Mouse (Mus musculus) left cerebral cortex, adult 18-20 months (tissue): Measurements from ENCODE around the gene Klhl29. TPM values are rescaled to one million over a fixed set of nuclear protein-coding genes. Genes with fewer than 3 reads are reported as not detected.
A peak's percentile ranks its signal among the peaks of the same experiment; 100 is the strongest.

Source experiments
- DNase-seq, 2 experiments: peaks; one replicate each; pipeline ENCODE4 v3.0.0; 2021 to 2022; ENCODE audit warnings: low spot score in 2 of 2, mixed read lengths in 1 of 2
- total RNA-seq, 2 experiments: library from RNA; stranded (reverse); gene quantifications; 2 replicates each; pipeline ENCODE4 v1.2.3; 2021

Klhl29 gene
- total RNA-seq, 2 experiments from 2014 or later: 34.2 to 39.1 TPM

DNA sequence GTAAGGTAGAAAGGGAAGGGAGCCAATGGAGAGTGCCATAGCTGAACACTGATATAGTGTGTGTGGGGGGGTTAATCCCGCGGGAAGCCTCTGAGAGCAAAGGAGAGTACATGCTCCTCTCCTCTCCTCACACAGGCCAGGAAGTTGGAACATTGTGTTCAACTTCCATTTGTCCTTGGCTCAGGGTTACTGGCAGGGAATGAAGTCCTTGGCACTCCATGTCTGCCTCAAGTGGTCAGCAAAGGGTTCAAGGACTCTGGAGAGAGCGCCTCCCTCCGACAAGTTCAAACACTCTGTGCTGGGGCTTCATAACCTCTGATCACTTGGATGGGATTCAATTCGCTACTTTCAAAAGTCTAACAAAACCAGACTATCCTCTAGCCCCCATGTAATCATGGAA, 71.6 kb downstream of the Klhl29 start:
- DNase-seq: no peak

DNA sequence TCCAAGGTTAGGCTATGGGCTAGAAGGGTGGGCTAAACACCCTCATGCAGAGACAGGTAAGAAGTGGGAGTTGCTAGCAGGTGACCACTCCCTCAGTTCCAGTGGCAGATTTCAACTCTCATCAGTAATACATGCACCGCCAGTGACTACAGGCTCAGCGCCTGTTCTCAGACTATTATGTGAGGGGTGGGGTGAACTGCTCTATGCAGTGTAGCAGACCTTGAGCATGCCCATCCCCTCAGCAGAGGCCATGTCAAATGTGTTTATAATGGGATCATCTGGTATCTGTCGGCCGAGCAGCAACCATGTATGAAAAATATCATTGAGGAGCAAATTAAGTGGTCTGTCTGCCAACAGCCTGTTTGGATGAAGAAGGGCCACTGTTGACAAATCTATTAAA, 72.4 kb downstream of the Klhl29 start:
- no peak for DNase-seq

DNA sequence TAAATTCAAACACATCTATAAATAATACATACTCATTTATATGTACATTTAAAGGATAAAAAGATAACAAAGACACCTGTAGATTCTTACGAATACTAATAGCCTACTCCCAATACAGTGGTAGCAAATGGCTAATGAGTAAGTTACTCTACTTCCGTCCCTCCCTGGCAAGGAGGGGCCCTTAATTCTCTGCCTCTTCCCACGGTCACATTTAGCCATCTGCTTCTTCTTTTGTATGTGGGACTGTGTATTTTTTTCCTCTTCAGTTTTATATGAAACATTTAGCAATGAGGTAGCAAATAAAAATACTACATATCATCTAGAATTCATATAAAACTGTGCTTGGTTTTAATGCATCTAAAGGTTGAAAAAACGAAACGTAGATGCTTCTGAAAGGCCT, 73.6 kb downstream of the Klhl29 start:
- DNase-seq: peak in 1 of 2 experiments; percentile 21

DNA sequence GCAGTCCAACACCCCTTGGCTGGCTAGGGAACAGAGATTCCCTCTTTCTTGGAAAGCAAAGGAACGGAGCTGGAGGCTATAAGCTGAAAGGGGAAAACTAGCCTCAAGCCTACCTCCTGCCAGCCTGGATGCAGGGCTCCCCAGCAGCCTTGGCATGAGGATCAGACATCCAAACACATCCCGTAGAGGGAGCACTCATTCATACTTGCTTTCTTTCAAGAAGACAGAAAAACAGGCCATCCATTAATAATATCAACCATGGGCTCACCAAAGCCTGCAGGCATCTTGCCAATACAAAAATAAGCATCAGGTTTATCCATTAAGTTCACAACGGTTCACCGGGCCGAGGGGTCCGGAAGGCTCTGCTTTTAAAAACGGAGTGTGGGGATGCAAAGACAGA, 79.1 kb downstream of the Klhl29 start:
- no peak for DNase-seq

DNA sequence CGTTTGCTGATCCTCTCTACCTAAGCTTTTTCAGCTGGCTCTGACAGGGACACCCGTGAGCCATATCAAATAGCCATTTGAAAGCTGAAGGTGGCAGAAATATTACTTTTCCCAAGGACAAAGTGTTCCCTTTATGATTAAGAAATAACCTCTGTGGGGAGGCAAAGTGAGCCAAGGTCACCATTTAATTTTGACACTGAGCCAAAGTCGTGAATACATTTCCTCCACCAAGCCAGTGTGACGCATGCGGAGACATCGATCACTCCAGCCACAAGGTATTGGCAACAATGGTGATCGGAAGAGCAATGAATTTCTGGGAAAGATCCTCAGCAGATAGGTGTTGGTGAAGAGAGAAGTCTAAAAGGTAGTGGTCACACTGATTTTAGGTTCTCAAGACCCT, 83.2 kb downstream of the Klhl29 start:
- no peak for DNase-seq

DNA sequence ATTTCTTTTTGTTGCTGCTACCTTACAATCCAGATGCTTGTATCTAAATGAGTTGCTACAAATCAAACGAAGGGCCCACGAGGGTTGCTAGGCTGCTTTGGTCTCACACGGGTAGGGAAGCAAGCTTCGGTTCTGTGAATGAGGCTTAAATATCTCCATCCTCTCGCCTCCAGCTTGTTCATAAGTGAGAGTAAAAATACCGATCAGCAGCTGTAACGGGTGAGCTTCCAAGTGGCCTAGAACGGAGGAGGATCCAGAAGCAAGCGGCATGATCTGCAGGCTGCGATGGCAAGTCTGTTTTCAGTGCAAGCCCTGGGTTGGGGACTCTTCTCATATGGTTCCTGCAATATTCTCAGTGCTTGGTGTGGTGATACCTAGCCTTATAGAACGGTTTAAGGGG, 89.9 kb downstream of the Klhl29 start:
- DNase-seq: peak in 1 of 2 experiments; percentile 53

DNA sequence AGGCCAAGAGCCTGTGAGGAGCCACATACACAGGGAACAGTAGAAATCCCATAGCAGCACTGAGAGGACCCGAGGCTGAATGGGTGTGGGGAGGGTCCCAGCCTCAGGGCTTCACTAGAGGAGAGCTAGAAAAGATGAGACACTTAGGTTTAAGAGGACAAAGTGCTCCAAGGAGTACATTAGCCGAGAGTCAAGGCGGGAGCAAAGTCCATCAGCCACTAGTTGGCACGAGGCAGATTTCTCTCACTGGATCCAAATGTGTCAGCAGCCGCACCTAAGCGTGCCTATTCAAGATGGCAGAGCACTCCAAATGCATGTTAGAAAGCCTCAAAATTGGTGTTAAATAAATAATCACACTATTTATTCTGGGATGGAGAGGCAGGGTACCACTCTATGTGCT, 90.5 kb downstream of the Klhl29 start:
- no peak for DNase-seq

DNA sequence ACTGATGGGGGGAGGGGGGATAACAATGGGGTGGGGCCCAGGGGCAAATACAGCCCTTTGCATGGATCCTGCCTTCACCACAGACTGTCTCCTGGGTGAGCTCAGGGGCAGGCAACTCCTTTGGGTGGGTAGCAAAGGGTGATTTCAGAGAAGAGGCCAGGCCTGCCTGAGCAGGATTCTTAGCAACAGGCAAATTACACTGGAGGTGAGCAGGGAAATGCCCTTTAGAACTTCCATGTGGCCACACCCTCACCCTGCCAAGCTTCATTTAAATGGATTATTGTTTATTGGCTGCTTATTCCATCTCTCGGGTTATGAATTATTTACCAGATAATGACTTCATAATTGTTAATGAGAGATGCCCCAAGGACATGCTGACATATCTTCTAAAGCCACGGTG, 91.8 kb downstream of the Klhl29 start:
- DNase-seq: no peak

DNA sequence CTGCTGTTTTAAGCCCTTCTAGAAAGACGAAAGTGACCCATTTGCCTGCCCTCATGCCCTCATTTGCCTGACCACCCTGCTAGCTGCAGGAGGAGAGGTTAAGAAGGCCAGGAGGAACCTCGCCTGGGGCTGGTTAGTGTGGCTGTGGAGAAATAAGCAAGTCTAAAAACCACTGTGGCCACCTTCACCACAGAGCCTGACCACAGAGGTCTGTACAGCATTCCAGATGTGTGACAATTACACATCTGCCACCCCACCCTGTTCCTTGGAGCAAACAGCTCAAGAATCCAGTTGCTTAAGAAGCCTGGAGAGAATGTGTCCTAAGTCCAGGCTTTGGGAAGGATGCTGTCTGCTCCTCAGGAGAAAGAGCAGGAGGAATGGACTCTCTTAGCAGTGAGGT, 92.9 kb downstream of the Klhl29 start:
- DNase-seq: no peak

DNA sequence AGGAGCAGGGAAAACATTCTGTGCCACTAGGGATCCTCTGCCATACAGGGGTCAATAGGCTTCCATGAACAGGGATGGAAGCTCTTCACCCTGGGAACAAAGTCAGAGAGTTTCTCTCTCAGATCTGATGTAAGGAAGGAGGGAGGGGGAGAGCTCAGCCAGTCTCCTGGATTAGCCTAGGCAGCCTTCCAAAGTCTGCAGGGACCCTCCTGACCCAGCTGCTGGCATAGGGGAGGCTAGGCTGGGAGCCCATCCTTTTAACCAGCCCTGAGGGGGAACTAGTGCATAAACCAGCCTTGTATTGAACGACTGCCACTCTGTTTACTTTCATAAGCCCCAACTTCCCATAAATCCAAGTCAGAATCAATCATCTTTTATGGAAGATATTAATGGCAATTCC, 95.6 kb downstream of the Klhl29 start:
- DNase-seq: no peak

DNA sequence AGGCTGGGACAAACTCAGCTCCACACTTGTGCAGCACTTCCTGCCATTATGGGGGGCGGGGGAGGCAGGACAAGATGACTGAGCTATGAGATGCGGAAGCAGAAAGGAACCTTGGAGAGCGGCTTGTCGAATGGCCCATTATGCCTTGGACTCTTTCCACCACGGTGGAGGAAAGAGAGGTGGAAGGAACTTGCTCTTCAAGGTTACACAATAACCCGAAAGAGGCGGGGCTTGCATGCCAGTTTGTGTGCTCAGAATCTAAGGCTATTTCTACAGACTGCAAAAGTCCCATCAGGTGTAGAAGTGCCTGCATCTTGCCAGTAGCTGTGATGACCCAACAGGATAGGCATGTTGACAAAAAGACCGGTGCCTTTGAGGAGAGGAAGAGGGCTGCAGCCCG, 98.5 kb downstream of the Klhl29 start:
- DNase-seq: no peak

DNA sequence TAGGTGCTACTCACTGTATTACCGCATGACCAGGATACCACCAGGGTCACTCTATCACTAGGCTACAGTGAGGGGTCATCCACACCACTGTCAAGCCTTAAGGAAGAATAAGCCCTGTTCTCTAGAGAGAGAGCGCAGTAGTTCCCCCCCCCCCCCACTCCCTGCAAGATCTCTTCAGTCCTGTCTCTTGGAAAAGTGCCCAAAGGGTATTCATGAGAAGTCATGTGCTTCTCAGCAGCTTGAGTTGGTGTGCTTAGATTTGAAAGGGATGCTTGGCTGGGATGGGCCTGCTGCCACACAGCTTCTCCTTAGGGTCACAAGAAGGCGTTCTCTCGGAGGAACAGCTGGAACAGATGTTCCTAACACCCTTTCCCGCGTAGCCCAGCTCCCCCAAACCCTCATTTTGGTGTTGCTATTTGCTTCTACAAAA, 100.0 kb downstream of the Klhl29 start:
- no peak for DNase-seq

DNA sequence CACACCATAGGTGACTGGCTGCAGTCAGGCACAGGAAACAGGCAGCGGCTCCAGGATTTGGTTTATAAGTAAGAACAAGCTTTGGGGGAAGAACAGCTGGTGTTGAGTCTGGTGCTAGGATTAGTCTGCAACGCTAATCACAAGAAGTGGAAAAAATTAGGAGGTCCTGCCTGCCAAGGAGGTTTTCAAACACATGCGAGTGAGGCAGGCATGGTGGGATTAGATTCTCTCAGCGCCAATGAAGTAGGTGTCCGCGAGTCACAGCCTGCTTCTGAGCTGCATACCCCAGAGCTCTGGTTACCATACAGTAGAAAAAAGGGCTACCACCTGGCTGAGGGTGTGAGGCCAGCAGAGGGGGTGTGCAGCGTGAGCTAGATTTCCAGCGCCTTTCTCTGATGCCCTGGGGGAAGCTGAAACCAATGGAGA, 101.0 kb downstream of the Klhl29 start:
- no peak for DNase-seq

DNA sequence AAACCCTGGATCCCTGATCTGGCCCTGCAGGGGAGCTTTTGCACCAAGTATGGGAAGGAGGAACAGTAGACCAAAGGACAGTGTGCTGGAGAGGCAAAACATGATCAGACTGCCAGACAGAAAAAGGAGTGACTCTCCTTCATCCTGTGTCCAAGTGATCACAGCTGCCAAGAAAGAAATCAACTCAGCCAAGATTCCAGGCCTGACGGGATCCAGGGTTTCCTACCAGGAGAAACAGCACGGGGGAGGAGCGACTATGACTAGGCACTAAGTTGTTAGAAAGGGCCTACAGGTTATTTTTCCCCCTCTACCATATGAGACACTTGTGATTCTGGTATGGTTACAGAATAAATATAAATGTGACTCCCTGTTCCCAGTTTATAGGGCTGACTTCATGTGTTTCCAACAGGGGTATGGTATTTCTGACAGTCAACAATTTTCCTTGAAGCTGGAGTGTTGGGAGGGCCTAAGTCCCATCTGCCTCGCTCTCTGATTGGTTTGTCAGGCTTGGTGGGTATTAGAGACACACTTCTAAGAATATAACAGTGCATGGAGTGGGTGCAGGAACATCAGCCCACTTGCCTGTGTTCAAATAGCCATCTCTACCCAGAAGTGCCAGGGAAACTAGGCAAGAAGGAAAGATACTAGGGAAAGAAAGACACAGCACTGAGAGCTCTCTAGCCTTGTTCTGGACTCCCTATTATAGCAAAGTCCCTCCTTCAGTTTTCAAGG, 102.0 kb downstream of the Klhl29 start:
- DNase-seq: no peak

DNA sequence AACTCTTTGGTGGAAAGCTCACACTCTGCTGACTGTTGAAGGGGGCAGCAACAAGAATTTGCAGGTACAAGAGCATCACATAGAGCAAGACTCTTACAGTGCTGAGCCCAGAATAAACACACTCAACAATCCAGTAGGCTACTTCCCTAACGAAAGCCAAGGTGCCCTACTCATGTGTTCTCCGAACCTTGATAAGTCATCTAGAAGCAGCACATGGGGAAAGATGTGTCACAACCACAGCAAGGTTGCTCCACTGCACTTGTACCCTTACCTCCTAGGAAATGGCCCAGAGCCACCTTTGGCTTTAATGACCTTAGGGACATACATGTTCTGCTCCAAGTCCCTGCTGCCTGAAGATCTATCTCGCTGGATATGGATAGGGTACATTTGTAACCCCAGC, 105.0 kb downstream of the Klhl29 start:
- no peak for DNase-seq

DNA sequence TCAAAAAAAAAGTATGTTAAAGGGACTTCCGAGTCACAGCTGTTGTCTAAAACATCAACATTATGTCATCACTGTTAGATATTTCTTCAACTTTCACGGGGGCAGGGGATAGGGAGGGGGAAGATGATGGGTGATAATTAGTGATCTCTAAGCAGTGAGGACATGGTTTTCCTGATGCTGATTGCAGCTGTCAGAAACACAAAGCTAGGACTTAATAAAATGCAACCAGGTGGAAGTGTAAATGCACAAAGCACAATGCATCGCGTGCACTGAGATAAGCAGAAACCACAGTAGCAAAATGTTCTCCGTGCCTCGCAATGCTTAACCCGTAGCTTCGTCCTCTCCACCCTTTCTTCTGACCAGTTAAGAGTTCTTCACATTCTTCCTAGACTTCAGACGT, 105.5 kb downstream of the Klhl29 start:
- DNase-seq: no peak

DNA sequence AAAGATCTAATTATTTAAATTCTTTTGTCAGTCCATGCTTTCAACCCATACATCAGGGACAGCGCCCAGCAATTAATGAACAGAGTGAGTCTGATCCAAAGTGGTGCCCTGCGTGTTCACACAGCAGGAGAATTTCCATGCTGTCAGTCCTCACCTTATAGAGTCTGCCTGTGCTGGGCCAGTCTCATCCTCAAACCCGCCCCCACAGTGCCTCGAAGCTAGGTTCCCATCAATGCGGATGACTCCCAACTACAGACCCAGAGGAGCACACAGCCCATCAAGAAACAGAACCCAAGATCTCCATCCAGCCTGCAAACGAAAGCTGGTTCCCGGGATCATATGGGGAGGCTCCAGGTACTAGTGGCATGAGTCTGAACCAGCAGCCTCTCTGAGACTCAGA, 106.4 kb downstream of the Klhl29 start:
- no peak for DNase-seq

DNA sequence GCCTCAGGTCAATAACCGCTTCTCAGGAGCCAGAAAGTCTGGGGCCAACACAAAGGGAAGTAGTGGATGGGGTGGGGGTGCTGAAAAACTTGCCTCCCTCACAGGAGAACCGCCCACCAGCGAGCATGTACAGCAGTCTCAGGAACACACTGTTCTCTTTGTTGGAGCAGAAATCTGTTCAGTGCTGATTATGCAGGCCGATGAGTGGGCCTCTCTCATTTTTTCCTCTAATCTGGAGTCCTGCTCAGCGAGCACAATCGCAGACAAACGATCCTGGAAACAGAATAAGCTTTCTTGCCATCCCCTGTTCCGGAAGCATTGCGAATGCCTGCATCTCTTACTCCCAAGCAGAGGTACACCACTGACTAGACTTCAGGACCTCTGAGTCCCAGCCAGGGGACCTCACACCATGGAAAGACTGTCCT, 107.3 kb downstream of the Klhl29 start:
- DNase-seq: peak; percentile 86 to 90

DNA sequence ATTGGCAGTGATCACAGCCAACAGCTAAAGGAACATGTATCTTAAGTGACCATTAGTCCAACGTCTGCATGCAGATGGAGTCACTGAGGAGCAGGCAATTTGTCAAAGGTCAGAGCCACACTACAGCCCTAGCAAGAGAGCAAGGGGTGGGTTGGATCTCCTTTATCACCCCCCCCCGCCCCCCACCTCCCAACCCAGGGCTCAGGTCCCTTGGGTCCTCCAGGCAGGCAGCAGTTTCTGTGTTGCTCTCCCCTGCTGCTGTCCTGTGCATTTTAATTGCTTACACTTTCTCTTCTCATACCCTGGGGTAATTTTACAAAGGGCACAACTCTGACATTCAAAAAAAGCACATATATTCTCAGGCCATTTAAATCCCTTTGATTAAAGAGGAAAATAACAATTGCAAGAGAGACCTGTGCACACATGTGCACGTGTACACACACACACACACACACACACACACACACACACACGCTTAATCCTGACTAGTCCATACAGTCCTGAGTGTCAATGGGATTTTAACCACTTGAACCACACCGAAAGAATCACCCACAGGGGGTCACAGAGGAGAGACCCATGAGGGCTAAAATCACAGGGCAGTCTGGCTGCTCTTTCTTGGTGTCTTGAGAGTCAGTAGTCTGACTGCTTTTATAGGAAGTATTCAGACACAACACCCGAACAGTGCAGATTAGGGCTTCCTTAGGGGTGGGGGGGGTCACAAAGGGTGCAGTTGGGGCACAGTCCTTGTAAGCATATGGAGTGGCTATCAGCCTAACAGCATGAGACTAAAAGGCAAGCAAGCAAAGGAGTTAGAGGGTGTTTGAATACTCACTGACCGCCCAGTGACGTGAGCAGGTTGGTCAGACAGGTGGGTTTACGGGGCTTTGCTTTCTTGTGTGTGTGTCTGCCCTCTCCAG, 108.0 kb downstream of the Klhl29 start:
- DNase-seq: no peak

DNA sequence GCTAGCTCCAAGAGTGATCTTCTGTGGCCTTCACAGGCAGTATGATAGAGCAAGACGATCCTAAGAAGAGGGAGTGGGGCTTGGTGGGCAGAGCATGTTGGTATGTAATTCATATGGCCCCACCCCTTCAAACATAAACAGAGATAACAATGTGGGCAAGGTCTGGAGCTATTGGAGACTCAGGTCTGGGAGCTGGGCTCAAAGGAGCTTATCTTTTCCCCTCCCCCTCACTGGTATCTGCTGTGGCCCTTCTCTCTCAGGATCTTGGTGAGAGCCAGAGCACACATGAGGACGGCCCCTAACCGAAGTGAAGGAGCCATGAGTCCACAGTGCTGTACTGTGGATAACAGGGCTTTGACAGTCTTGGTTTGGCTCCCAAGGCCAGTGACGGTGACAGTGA, 108.7 kb downstream of the Klhl29 start:
- no peak for DNase-seq

DNA sequence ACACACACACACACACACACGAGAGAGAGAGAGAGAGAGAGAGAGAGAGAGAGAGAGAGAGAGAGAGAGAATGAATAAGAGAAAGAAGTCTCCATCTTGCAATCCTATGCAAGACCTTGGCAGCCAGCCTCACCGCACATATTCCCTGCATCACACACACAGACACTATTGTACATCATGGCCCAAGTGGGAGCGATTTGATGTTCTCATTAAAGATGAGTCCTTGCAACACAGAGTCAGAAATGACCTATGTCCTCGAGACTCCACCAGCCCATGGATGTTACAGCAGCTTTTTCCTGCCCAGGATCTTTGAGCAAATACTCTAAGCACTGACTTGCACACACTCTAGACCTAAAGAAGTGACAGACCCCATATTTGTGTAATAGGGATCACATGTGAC, 114.0 kb downstream of the Klhl29 start:
- DNase-seq: no peak

DNA sequence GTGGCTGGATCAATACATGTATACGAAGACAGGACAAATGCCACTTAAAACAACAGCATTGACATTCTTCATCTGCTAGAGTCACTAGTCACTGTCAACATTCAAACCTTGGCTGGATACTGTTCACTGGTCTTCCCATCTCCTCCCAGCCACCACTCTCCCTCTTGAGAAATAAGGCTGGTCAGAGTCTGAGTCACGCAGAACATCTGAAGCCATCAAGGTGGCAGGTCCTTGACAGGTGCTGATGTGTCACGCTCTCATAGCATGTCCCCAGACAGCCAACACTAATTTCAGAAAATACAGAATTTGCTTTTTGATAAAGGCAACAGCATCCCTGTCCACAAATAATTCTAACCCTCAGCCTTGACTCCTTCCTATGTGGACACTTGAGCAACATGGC, 116.7 kb downstream of the Klhl29 start:
- DNase-seq: no peak
